Mouse (Mus musculus) limb, embryonic 12.5 days (tissue): Measurements from ENCODE around the gene Astn2. TPM values are rescaled to one million over a fixed set of nuclear protein-coding genes. Genes with fewer than 3 reads are reported as not detected.

Source experiments
- ATAC-seq: fragments of 200-750 bp; cut with Nextera tagmentation; 2 replicates; pipeline ENCODE4 v1.8.0; 2017; ENCODE audit warnings: low read depth, moderate TSS enrichment; ENCODE audit not compliant: insufficient number of reproducible peaks, insufficient read depth, low FRiP score, low TSS enrichment
- H3K27ac ChIP-seq: fragments of 300-500 bp; sonication (generic); 2 replicates; pipeline ENCODE4 v1.5.1; 2016; ENCODE audit warnings: mild to moderate bottlenecking, moderate library complexity
- H3K27me3 ChIP-seq: fragments of 300-500 bp; sonication (generic); 2 replicates; pipeline ENCODE4 v1.6.1; 2016; ENCODE audit warnings: mild to moderate bottlenecking, moderate library complexity
- H3K36me3 ChIP-seq: fragments of 300-500 bp; sonication (generic); 2 replicates; pipeline ENCODE4 v1.6.1; 2016; ENCODE audit warnings: mild to moderate bottlenecking, moderate library complexity
- H3K4me1 ChIP-seq: fragments of 300-500 bp; sonication (generic); replicated peaks from 2 replicates; pipeline ENCODE4 v1.6.1; 2016
- H3K4me2 ChIP-seq: fragments of 300-500 bp; sonication (generic); 2 replicates; pipeline ENCODE4 v1.6.1; 2016; ENCODE audit warnings: mild to moderate bottlenecking, moderate library complexity
- H3K4me3 ChIP-seq: fragments of 300-500 bp; sonication (generic); replicated peaks from 2 replicates; pipeline ENCODE4 v1.5.1; 2016; ENCODE audit warnings: mild to moderate bottlenecking
- H3K9ac ChIP-seq: fragments of 300-500 bp; sonication (generic); replicated peaks from 2 replicates; pipeline ENCODE4 v1.6.1; 2016; ENCODE audit warnings: mild to moderate bottlenecking, moderate library complexity
- H3K9me3 ChIP-seq: fragments of 300-500 bp; sonication (generic); 2 replicates; pipeline ENCODE4 v1.6.1; 2016; ENCODE audit warnings: mild to moderate bottlenecking, moderate library complexity
- WGBS: fragments of 180-500 bp; shearing (Covaris S2); methylation state at CpG from one replicate; pipeline ENCODE4 v1.1.7; 2016; 5-methylcytosine and 5-hydroxymethylcytosine counted together
- polyA plus RNA-seq: library from polyadenylated mRNA; unstranded; fragments of >200 nt; fragmentation: Nextera tagmentation; extraction: Ambion mirVana; gene quantifications from 2 replicates; pipeline ENCODE4 v1.2.1, GENCODE M21; 2016

The Astn2 gene
- polyA plus RNA-seq, 1 experiment from 2014 or later = 1.6 TPM

GRCm38 (mm10) chr4:65838781-65839180, 565.6 kb downstream of the Astn2 start:
- Histone ChIP-seq H3K9me3 (no peaks in the 10 kb centered on the region), H3K4me2 (no peak overlapping the region), H3K27ac (no peak overlapping the region), H3K36me3 (no peaks in the 10 kb centered on the region), H3K9ac (no peak overlapping the region), H3K4me3 (no peak overlapping the region), H3K4me1 (no peaks in the 10 kb centered on the region), H3K27me3 (no peaks in the 10 kb centered on the region)
- WGBS = 78% methylated on average over 4 of the region's 4 CpGs
- ATAC-seq = no peak

- WGBS = 85% methylated on average over 1 of the region's 1 CpGs
- Histone ChIP-seq H3K27ac (no peak overlapping the region), H3K4me1 (no peaks in the 10 kb centered on the region), H3K27me3 (no peaks in the 10 kb centered on the region), H3K36me3 (no peaks in the 10 kb centered on the region), H3K4me2 (no peak overlapping the region), H3K9me3 (no peaks in the 10 kb centered on the region), H3K4me3 (no peak overlapping the region), H3K9ac (no peak overlapping the region)
- no peak for ATAC-seq
Measured at GRCm38 (mm10) chr4:65832971-65833370, 571.4 kb downstream of the Astn2 start.

- Histone ChIP-seq H3K27me3 (no peaks in the 10 kb centered on the region), H3K4me2 (no peak overlapping the region), H3K9me3 (no peaks in the 10 kb centered on the region), H3K4me1 (no peaks in the 10 kb centered on the region), H3K27ac (no peak overlapping the region), H3K36me3 (no peaks in the 10 kb centered on the region), H3K9ac (no peak overlapping the region), H3K4me3 (no peak overlapping the region)
- 79% methylated on average over 3 of the region's 3 CpGs for WGBS
- no peak for ATAC-seq
Measured at GRCm38 (mm10) chr4:65831872-65832271, 572.5 kb downstream of the Astn2 start.

GRCm38 (mm10) chr4:65830495-65830894, 573.9 kb downstream of the Astn2 start:
- no peak overlapping the region for H3K4me2 ChIP-seq
- H3K27me3 ChIP-seq = no peaks in the 10 kb centered on the region
- H3K4me1 ChIP-seq = no peaks in the 10 kb centered on the region
- no peak for ATAC-seq
- no peak overlapping the region for H3K9ac ChIP-seq
- H3K4me3 ChIP-seq = no peak overlapping the region
- H3K36me3 ChIP-seq = no peaks in the 10 kb centered on the region
- 15% methylated on average over 3 of the region's 3 CpGs for WGBS
- no peak overlapping the region for H3K27ac ChIP-seq
- H3K9me3 ChIP-seq = no peaks in the 10 kb centered on the region

- no peaks in the 10 kb centered on the region for H3K4me1 ChIP-seq
- whole genome bisulfite sequencing = 84% methylated on average over 2 of the region's 2 CpGs
- no peaks in the 10 kb centered on the region for H3K9me3 ChIP-seq
- H3K27ac ChIP-seq = no peak overlapping the region
- no peaks in the 10 kb centered on the region for H3K27me3 ChIP-seq
- no peak overlapping the region for H3K4me2 ChIP-seq
- no peaks in the 10 kb centered on the region for H3K36me3 ChIP-seq
- H3K4me3 ChIP-seq = no peak overlapping the region
- no peak overlapping the region for H3K9ac ChIP-seq
- no peak for ATAC-seq
Measured at GRCm38 (mm10) chr4:65821070-65821469, 583.3 kb downstream of the Astn2 start.

- Histone ChIP-seq H3K36me3 (no peaks in the 10 kb centered on the region), H3K4me3 (no peak overlapping the region), H3K9me3 (no peaks in the 10 kb centered on the region), H3K4me1 (no peaks in the 10 kb centered on the region), H3K27me3 (no peaks in the 10 kb centered on the region), H3K27ac (no peak overlapping the region), H3K9ac (no peak overlapping the region), H3K4me2 (no peak overlapping the region)
- no peak for ATAC-seq
- WGBS = 62% methylated on average over 2 of the region's 2 CpGs
Measured at GRCm38 (mm10) chr4:65820236-65820635, 584.2 kb downstream of the Astn2 start.

- Histone ChIP-seq H3K9ac (no peak overlapping the region), H3K36me3 (no peaks in the 10 kb centered on the region), H3K9me3 (no peaks in the 10 kb centered on the region), H3K4me3 (no peak overlapping the region), H3K27me3 (no peaks in the 10 kb centered on the region), H3K4me2 (no peak overlapping the region), H3K4me1 (no peaks in the 10 kb centered on the region), H3K27ac (no peak overlapping the region)
- no peak for ATAC-seq
- 78% methylated on average over 3 of the region's 3 CpGs for WGBS
Measured at GRCm38 (mm10) chr4:65819835-65820234, 584.6 kb downstream of the Astn2 start.

- Histone ChIP-seq H3K9me3 (no peaks in the 10 kb centered on the region), H3K4me2 (no peak overlapping the region), H3K4me1 (0 out of 2 replicates have a peak, but pooled peaks cover 3% of the 10 kb centered on the region), H3K27ac (no peak overlapping the region), H3K9ac (no peak overlapping the region), H3K4me3 (no peak overlapping the region), H3K27me3 (no peaks in the 10 kb centered on the region), H3K36me3 (no peaks in the 10 kb centered on the region)
- no peak for ATAC-seq
- WGBS = 55% methylated on average over 2 of the region's 2 CpGs
Measured at GRCm38 (mm10) chr4:65814176-65814535, 590.3 kb downstream of the Astn2 start.

- H3K4me2 ChIP-seq = no peak overlapping the region
- H3K9ac ChIP-seq = no peak overlapping the region
- no peak overlapping the region for H3K4me3 ChIP-seq
- WGBS = 93% methylated on average over 1 of the region's 1 CpGs
- H3K27ac ChIP-seq = no peak overlapping the region
- no peaks in the 10 kb centered on the region for H3K9me3 ChIP-seq
- no peak for ATAC-seq
- no peaks in the 10 kb centered on the region for H3K36me3 ChIP-seq
- 0 out of 2 replicates have a peak, but pooled peaks cover 3% of the 10 kb centered on the region for H3K4me1 ChIP-seq
- H3K27me3 ChIP-seq = no peaks in the 10 kb centered on the region
Measured at GRCm38 (mm10) chr4:65813500-65814175, 590.8 kb downstream of the Astn2 start.

GRCm38 (mm10) chr4:65807341-65807740, 597.1 kb downstream of the Astn2 start:
- Histone ChIP-seq H3K36me3 (no peaks in the 10 kb centered on the region), H3K4me2 (no peak overlapping the region), H3K27ac (no peak overlapping the region), H3K9ac (no peak overlapping the region), H3K9me3 (no peaks in the 10 kb centered on the region), H3K4me1 (no peaks in the 10 kb centered on the region), H3K27me3 (no peaks in the 10 kb centered on the region), H3K4me3 (no peak overlapping the region)
- no peak for ATAC-seq
- WGBS = 88% methylated on average over 3 of the region's 3 CpGs

GRCm38 (mm10) chr4:65801204-65801603, 603.2 kb downstream of the Astn2 start:
- Histone ChIP-seq H3K4me2 (no peak overlapping the region), H3K9ac (no peak overlapping the region), H3K27me3 (no peaks in the 10 kb centered on the region), H3K9me3 (no peaks in the 10 kb centered on the region), H3K4me3 (no peak overlapping the region), H3K27ac (no peak overlapping the region), H3K36me3 (no peaks in the 10 kb centered on the region), H3K4me1 (no peaks in the 10 kb centered on the region)
- no peak for ATAC-seq
- WGBS = 49% methylated on average over 3 of the region's 3 CpGs

- no peak for ATAC-seq
- no peaks in the 10 kb centered on the region for H3K36me3 ChIP-seq
- H3K27ac ChIP-seq = no peak overlapping the region
- H3K9me3 ChIP-seq = no peaks in the 10 kb centered on the region
- no peak overlapping the region for H3K9ac ChIP-seq
- no peaks in the 10 kb centered on the region for H3K27me3 ChIP-seq
- no peak overlapping the region for H3K4me2 ChIP-seq
- H3K4me1 ChIP-seq = no peaks in the 10 kb centered on the region
- no peak overlapping the region for H3K4me3 ChIP-seq
Measured at GRCm38 (mm10) chr4:65791051-65791450, 613.4 kb downstream of the Astn2 start.
